Mouse (Mus musculus): Measurements from ENCODE around the gene Runx1.

- no peak for TF ChIP-seq POLR2A (IDR thresholded peaks at IDR 0.05; ENCODE audit: borderline replicate concordance, control insufficient read depth, low read depth, low read length)
- TF ChIP-seq CTCF (IDR thresholded peaks at IDR 0.05; ENCODE audit: control insufficient read depth, insufficient read depth, low read length): no peak
These were observed 18.2 kb downstream of the Runx1 start for GRCm38 (mm10) chr16:92807772-92808171.
